Mouse (Mus musculus) neural tube, embryonic 11.5 days (tissue): ENCODE data around the gene Olfr497. TPM values are rescaled to one million over a fixed set of nuclear protein-coding genes. Genes with fewer than 3 reads are reported as not detected.

Experiments used
- ATAC-seq: fragments of 200-750 bp; cut with Nextera tagmentation; 2 replicates; pipeline ENCODE4 v1.8.0; 2017; ENCODE audit warnings: moderate number of reproducible peaks, mild to moderate bottlenecking, moderate TSS enrichment, moderate library complexity; ENCODE audit not compliant: insufficient read depth, low FRiP score, low TSS enrichment
- DNase-seq: peaks from one replicate; pipeline ENCODE4 v3.0.0-alpha.2; 2015; ENCODE audit warnings: low spot score
- H3K27ac ChIP-seq: fragments of 300-500 bp; sonication (generic); 2 replicates; pipeline ENCODE4 v1.5.1; 2014; ENCODE audit warnings: low read depth, mild to moderate bottlenecking, low read length
- H3K27me3 ChIP-seq: fragments of 300-500 bp; sonication (generic); 2 replicates; pipeline ENCODE4 v1.6.1; 2014; ENCODE audit warnings: mild to moderate bottlenecking, low read length, mixed read lengths; ENCODE audit not compliant: control insufficient read depth, insufficient read depth
- H3K36me3 ChIP-seq: fragments of 300-500 bp; sonication (generic); 2 replicates; pipeline ENCODE4 v1.6.1; 2014; ENCODE audit warnings: mild to moderate bottlenecking, low read length, moderate library complexity, mixed read lengths; ENCODE audit not compliant: control insufficient read depth, insufficient read depth
- H3K4me1 ChIP-seq: fragments of 300-500 bp; sonication (generic); 2 replicates; pipeline ENCODE4 v1.6.1; 2014; ENCODE audit warnings: low read length, mixed read lengths; ENCODE audit not compliant: control insufficient read depth, insufficient read depth
- H3K4me2 ChIP-seq: fragments of 300-500 bp; sonication (generic); 2 replicates; pipeline ENCODE4 v1.6.1; 2014; ENCODE audit warnings: low read depth, mild to moderate bottlenecking, moderate library complexity
- H3K4me3 ChIP-seq: fragments of 300-500 bp; sonication (generic); 2 replicates; pipeline ENCODE4 v1.5.1; 2014; ENCODE audit warnings: low read depth, low read length
- H3K9ac ChIP-seq: fragments of 300-500 bp; sonication (generic); 2 replicates; pipeline ENCODE4 v1.6.1; 2014; ENCODE audit warnings: mild to moderate bottlenecking, low read length
- H3K9me3 ChIP-seq: fragments of 300-500 bp; sonication (generic); 2 replicates; pipeline ENCODE4 v1.6.1; 2016; ENCODE audit warnings: low read length; ENCODE audit not compliant: control insufficient read depth
- WGBS: fragments of 180-500 bp; shearing (Covaris S2); extraction: QIAGEN DNeasy Blood & Tissue Kit; methylation state at CpG from one replicate; pipeline ENCODE4 v1.1.7; 2014; 5-methylcytosine and 5-hydroxymethylcytosine counted together
- polyA plus RNA-seq: library from polyadenylated mRNA; unstranded; fragments of >200 nt; fragmentation: Nextera tagmentation; extraction: Ambion mirVana; gene quantifications from 2 replicates; pipeline ENCODE4 v1.2.1, GENCODE M21; 2014

Olfr497 gene
- polyA plus RNA-seq, result not detected in 2 replicates

DNA sequence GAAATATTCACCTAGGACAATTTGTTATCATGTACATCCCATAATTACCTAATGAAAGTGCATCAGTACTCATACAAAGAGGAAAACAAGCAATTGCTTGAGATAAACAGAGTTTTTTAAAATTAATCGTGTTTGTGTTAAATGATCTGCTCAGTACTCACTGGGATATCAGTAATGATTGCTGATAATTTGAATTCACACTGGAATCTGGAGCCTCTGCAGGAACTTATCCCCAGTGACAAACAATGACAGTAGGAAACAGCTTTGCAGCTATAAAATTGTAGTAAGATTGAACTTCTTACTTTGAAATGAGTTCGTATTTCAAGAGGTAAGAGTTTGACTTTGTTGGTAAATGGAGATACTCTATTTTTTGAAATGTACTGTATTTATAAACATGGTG is at the start of gene Olfr497:
Gene Olfr497, plus strand, starts transcription at position 301 of the 400 bp plus-strand sequence.
- H3K9me3 ChIP-seq, result no peaks in the 10 kb centered on the region
- no peak for ATAC-seq
- H3K4me3 ChIP-seq, result no peak within 1 kb of the TSS
- H3K4me1 ChIP-seq, result no peaks in the 10 kb centered on the region
- H3K4me2 ChIP-seq, result no peak within 1 kb of the TSS
- DNase-seq, result no peak
- 80% methylated on average over 2 of the region's 2 CpGs for WGBS
- no peak within 1 kb of the TSS for H3K27ac ChIP-seq
- no peaks in the 10 kb centered on the region for H3K36me3 ChIP-seq
- H3K9ac ChIP-seq, result no peak within 1 kb of the TSS
- H3K27me3 ChIP-seq, result no peaks in the 10 kb centered on the region

DNA sequence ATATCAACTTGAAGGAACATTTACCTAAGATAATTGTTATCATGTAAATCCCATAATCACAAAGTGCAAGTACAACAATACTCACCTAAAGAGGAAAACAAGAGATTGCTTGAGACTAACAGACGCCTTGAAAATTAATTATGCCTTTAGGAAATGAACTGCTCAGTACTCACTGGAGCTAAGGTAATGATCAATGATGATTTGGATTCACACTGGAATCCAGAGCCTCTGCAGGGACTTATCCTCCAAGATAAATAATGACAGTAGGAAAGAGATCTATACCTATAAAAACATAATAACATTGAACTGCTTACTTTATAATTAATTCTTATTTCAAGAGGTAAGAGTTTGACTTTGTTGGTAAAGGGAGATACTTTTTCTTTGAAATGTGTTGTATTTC is 27.4 kb upstream of the Olfr497 start, which contains the start of gene Olfr495:
Gene Olfr495, plus strand, starts transcription at position 301 of the 400 bp plus-strand sequence.
- H3K4me3 ChIP-seq, result no peak within 1 kb of the TSS
- H3K9ac ChIP-seq, result no peak within 1 kb of the TSS
- H3K27me3 ChIP-seq, result no peaks in the 10 kb centered on the region
- no peaks in the 10 kb centered on the region for H3K9me3 ChIP-seq
- ATAC-seq (no peak), DNase-seq (no peak)
- H3K36me3 ChIP-seq, result no peaks in the 10 kb centered on the region
- H3K4me2 ChIP-seq, result no peak within 1 kb of the TSS
- no peak within 1 kb of the TSS for H3K27ac ChIP-seq
- H3K4me1 ChIP-seq, result no peaks in the 10 kb centered on the region
- WGBS, result 67% methylated on average over 1 of the region's 1 CpGs

DNA sequence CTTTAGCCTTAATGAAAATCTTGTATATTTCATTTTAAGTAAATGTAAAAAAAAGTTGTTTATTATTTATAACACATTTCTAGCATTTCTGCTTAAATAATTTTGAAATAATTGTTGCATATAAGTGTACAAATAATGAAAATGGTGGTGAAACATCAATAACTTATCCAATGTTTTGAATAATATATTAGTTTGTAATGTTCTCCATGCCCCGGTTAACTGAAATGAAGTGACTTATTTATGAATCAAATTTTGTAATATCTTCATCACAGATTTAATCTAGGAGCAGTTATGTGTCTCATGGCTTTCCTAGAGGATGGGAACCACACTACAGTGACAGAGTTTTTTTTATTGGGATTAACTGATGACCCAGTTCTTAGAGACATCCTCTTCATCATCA is 44.8 kb downstream of the Olfr497 start, which contains the start of gene Olfr498:
Gene Olfr498, plus strand, starts transcription at position 301 of the 400 bp plus-strand sequence.
- Histone ChIP-seq H3K27me3 (no peaks in the 10 kb centered on the region), H3K36me3 (no peaks in the 10 kb centered on the region)
- WGBS, result 90% methylated on average over 1 of the region's 1 CpGs

More for the DNA sequence above, 44.8 kb downstream of the Olfr497 start, which contains the start of gene Olfr498:
- H3K9me3 ChIP-seq, result no peaks in the 10 kb centered on the region
- no peak within 1 kb of the TSS for H3K27ac ChIP-seq
- DNase-seq, result no peak
- H3K9ac ChIP-seq, result no peak within 1 kb of the TSS
- no peaks in the 10 kb centered on the region for H3K4me1 ChIP-seq
- no peak within 1 kb of the TSS for H3K4me2 ChIP-seq
- no peak within 1 kb of the TSS for H3K4me3 ChIP-seq
- no peak for ATAC-seq

Other genes starting within 250 kb of the Olfr497 start
- gene Olfr486, start 247.7 kb upstream of the Olfr497 start, polyA plus RNA-seq, result not detected in 2 replicates
- gene Olfr487, start 205.8 kb upstream of the Olfr497 start, polyA plus RNA-seq, result not detected in 2 replicates
- not detected in 2 replicates for gene Olfr488, start 162.1 kb upstream of the Olfr497 start, polyA plus RNA-seq
- gene Olfr490, start 131.5 kb upstream of the Olfr497 start, polyA plus RNA-seq, result not detected in 2 replicates
- not detected in 2 replicates for gene Olfr491, start 107.0 kb upstream of the Olfr497 start, polyA plus RNA-seq
- gene Olfr492, start 96.7 kb upstream of the Olfr497 start, polyA plus RNA-seq, result not detected in 2 replicates
- gene Olfr493, start 73.4 kb upstream of the Olfr497 start, polyA plus RNA-seq, result not detected in 2 replicates
- not detected in 2 replicates for gene Olfr494, start 55.1 kb upstream of the Olfr497 start, polyA plus RNA-seq
- gene Olfr495, start 27.3 kb upstream of the Olfr497 start, polyA plus RNA-seq, result not detected in 2 replicates
- not detected in 2 replicates for gene Olfr498, start 44.9 kb downstream of the Olfr497 start, polyA plus RNA-seq
- not detected in 2 replicates for gene Olfr502, start 104.6 kb downstream of the Olfr497 start, polyA plus RNA-seq
- not detected in 2 replicates for gene Olfr503, start 124.1 kb downstream of the Olfr497 start, polyA plus RNA-seq
- gene Olfr504, start 145.4 kb downstream of the Olfr497 start, polyA plus RNA-seq, result not detected in 2 replicates
- not detected in 2 replicates for gene Olfr506, start 190.4 kb downstream of the Olfr497 start, polyA plus RNA-seq
- gene Olfr507, start 201.4 kb downstream of the Olfr497 start, polyA plus RNA-seq, result not detected in 2 replicates
- not detected in 2 replicates for gene Olfr508, start 209.6 kb downstream of the Olfr497 start, polyA plus RNA-seq
- not detected in 2 replicates for gene Olfr509, start 231.5 kb downstream of the Olfr497 start, polyA plus RNA-seq
- gene Olfr510, start 246.0 kb downstream of the Olfr497 start, polyA plus RNA-seq, result not detected in 2 replicates